Mouse (Mus musculus) lung, postnatal 14 days (tissue): Measurements from ENCODE around the gene Enpp3.

Experiments
- DNase-seq: peaks from one replicate; pipeline ENCODE4 v3.0.0; 2021

Gene Enpp3

DNA sequence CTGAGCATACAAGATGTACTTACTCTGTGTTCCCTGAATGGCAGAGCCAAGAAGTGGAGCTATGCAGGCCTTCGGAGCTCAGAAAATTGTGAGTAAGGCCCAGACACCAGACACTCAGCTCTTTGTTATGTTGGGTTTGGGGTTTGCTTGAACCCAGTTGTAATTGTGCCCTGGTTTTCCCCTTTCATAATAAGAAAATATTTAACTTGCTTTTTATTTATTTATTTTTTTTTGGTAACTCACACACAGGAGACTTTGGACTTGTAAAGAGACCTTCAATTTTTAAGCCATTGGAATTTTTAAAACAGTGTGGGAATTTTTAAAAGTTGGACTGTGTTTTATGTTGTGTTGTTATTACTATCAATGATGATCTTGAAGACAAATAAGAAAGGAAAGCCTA, at the start of gene Enpp3:
Enpp3 (minus strand) TSS at position 148 of the 400 bp plus-strand sequence.
- no peak for DNase-seq

DNA sequence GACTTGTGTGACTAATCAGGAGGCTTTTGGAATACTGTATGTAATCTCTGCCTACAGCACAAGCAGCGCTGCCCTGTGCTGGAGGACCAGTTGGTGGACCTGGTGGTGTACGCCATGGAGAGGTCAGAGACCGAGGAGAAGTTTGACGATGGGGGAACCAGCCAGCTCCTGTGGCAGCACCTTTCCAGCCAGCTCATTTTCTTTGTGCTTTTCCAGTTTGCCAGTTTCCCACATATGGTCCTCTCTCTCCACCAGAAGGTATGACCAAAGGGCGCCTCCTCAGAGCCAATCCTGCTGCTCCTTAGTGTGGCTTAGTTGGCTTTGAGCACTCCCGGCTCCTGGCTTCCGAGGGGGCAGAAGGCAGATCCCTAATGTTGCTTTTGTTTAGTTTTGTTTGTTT, 45.7 kb upstream of the Enpp3 start:
- no peak for DNase-seq

DNA sequence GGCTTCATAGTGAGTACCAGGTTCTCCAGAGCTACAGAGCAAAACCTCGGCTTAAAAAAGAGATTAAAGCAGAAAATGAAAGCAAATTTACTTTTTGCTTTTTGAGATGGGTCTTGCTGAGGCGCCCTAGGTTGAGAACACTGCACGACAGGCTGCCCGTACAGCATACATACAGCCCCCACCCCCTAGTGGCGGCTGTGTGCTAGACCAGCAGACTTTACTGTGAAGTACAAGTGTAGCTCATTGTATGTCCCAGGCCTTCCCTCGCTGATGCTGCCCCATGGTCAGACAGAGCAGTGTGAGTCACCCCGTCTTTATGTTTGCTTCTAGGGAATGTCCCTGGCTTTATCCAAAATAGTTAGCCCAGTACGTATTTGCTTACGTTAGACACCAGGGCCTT, 43.4 kb upstream of the Enpp3 start:
- no peak for DNase-seq

DNA sequence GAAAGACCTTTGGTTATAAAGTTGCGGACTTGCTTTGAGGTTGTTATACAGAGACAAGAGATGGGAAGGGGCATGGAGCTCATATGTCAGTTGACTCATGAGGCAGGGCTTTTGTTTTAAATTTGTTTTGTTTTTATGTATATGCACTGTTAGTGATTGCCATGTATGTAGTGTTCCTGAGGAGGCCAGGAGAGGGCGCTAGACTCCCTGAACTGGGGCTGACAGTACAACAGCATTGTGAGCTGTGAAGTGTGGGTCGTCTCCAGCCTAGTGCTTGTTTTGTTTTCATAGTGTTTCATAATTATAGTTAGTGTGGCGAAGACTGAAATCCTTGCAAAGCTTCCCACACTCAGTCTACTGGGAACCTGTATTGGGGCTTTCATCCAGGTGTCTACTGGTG, 31.0 kb upstream of the Enpp3 start:
- DNase-seq, result no peak

DNA sequence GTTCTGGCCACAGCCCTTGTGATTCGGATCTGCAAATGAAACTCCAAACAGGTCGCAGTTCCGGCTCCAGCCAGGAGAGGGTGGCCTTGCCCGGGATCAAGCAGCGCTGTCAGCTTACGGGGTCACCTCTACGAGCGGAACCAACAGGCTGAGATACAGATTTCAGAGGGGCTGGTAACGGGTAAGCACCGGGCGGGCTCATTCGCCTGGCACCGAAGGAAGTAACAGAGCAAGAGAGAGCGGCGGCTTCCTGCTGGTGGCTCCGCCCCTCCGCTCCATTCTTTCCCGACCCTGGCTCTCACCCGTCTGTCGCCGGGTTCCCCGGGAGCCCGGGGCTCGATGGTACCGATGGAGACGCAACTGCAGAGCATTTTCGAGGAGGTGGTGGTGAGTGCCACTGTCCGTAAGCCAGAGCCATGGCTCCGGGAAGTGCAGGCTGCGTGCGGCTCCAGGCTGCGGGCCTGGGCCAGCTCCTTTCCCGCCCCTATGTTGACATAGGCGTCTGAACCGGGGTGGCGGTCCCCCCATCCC, 27.2 kb upstream of the Enpp3 start, which contains the start of gene Med23:
Med23 (plus strand) TSS at position 227 of the 531 bp plus-strand sequence.
- peak; percentile 98 for DNase-seq

DNA sequence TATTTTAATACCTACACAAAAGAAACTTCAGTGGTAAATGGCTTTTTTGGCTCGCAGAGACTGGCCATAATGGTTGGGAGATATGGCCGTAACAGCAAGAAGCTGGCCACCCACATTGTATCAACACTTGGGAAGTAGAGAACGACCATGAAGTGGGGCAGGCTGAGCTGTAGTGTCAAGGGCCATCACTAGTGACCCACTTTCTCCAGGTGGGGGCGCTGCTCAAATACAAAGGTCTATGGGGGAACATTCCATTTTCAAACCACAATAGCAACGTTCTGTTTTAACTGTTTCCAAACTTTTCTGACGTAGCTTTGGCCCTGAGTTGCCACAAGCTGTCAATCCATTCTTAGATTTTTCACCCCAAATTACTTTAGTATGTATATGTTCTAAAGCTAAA, 21.8 kb upstream of the Enpp3 start:
- no peak for DNase-seq

DNA sequence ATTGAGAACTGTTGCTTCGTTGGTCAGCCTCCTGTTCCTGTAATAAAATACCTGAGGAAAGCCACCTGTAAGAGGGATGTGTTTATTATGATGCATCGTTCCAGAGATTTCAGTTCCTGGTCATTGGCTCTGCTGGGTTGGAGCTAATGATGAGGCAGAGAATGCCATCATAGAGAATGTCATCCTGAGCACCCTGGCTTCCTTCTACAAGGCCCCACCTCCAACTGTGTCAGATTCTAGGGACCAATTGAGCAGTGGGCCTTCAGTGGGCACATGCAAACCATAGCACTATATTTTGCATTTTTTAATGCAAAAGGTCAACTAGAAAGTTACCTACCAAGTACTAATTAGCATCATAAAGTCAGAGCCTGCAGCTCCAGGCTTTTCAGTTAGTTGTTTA, 20.5 kb upstream of the Enpp3 start:
- no peak for DNase-seq

DNA sequence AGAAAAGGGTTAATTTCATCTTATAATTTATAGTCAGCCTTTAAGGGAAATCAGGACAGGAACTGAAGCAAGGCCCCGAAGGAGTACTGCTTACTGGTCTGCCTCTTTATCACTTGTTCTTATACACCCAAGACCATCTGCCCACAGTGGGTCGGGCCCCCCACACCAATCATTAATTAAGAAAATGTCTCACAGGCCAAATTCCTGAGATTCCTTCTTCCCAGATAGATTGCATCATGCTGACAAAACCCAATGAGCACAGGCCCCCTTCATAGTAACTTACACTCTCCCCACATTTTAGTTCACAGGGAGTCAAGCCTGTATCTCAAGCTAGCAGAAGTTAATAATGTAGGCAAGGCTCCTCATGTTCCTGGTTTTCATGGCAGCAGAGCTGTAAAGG, 625 bp downstream of the Enpp3 start:
- DNase-seq, result no peak

DNA sequence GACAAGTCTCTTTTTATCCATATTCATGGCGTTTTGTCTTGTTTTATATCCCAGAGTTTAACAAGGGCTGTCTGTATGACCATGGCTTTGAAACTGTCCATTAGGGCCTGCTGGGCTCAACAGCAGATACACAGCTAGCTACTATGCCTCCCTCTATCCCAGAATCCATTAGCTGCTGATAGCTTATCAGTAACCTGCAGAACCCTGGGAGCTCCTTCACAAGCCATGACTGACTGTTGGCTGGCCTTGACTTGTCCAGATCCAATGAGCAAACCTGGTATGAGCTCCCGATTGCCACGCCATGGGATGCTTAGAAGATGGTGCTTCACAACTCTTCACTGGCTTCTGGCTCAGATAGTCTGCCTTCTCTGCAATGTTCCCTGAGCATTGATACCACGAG, 1.8 kb downstream of the Enpp3 start:
- DNase-seq, result no peak

DNA sequence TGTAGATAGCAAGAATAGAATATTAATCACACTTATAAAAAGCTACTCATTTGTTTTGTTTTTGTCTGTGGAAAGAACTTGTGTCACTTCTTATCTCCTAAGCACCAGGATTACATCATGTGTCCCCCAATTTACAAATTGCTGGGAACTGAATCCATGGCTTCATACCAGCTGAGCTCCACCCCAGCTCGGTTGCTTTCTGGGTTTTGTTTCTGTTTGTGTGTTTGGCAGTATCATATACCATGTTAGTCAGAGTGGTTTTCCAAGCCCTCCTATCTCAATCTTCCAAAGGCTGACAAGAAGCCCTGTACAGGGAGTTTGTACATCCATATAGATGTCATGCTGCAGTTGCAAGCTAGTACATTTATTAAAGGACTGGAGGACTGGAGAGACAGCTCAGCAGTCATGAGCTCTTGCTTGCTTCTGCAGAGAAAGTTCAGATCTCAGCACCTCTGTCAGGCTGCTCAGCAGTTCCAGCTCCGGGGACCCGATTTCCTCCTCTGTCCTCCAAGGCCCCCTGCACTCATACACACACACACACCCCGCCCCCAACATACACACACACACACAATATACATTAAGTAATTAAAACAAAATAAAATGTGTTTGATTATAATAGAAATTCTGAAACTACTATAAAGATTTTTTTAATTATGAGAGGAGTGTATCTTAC, 6.1 kb downstream of the Enpp3 start:
- DNase-seq, result no peak

DNA sequence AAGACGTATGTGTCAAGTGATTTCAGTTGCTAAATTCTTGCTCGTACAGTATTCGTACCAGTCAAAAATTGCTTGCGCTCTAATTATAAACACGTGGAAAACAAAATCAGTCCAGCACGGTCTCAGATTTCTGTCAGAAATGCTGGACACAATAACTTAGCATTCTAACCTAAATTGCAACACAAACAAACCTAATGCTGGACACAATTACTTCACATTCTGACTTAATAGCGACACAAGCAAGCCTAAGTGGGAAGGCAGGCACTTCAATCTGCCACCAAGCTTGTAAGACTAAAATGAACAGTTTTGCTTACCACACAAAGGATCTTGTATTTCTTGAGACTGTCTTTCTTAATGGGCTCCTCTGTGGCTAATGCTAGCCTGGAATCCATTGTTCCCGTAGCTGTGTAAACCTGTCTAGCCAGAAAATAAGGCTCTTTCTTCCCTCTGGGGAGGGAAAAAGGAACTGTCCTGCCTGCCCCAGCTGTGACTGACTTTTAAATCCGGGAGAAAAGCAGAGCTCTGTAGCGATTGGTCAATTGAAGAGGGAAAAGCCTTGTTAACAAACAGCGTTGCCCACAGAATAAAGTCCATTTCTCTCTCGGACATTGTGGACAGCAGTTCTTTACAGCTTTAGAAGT, 6.8 kb downstream of the Enpp3 start:
- DNase-seq, result no peak

DNA sequence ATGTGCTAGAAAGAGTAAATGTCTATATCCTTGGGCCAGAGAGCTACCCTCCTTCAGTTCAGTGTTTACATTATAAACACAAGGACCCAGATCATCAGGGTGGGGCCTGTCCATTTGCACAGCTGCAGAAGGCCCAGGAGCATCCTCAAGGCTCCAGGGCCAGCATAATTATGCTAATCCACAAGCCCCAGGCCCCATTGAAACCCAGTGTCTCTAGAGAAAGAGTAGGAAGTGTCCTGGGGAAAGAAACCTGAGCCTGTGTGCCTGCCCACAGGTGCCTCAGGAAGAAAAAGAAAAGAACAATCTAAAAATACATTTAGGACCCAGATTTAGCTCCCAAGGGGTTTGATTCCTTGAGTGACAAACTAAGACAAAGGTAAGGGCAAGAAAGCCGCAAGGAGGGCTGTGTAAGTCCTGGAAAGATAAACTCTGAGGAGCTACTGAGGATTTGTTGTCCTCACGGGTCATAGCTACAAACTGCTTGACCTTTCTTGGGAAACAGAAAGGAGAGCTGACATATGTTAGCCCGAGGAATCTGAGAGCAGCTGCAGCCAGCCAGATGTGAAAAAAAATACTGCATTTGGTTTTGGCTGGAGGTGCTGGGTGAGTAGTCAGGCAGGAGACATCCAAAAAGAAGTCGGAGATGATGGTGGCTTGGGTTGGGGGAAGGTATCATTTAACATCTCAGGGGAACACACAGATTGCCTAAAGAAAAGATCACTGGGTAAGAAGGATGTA, 7.8 kb downstream of the Enpp3 start:
- DNase-seq, result no peak

DNA sequence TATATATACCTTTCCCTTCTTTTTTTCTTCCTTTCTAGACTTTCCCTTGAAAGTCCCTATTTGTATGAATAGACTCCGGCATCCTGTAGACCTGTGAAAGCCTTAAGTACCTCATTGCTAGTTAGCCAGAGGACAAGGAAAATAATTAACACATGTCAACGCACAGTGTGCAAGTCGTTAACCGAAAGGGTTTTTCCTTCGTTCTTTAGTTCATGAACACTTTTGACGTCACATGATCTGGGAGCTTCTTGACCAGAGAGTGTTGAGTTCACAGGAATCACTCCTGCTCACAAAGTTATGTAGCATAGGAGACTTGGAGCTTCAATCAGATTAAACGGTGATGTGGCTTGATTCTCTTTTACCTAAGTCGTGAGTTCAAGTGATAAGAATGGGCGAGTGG, 10.3 kb downstream of the Enpp3 start:
- DNase-seq, result no peak

DNA sequence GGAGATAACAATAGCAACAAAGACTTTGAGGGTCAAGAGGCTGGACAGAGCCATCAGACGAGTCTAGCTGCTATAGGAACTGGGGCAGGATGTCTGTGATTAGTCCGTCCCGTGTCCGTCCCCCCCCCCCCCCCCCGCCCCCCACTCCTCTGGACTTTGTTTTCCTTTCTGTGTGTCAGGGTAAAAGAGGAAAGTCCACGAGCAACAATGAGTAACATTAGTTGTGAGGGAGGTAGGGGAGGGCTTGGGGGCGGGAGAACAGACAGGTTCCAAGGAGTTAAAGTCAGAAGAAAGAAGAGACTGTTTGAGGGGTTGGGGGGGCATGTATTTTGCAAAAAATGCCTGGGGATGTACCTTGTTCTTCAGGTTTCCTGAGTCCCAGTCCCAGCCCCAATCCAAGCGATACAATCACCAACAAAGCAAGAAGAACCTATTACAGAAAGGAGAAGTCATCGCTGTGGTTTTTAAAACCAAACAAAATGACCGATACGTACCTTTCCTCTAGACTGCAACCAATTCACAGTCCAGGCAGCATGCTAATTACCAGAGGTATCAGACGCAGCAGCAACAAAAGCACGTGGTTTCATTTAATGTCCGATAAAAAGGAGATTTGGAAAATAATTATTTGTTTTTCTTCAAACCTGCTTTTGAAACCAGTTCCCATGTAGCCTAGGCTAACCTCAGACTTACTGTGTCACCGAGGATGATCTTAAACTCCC, 11.1 kb downstream of the Enpp3 start:
- DNase-seq, result no peak

DNA sequence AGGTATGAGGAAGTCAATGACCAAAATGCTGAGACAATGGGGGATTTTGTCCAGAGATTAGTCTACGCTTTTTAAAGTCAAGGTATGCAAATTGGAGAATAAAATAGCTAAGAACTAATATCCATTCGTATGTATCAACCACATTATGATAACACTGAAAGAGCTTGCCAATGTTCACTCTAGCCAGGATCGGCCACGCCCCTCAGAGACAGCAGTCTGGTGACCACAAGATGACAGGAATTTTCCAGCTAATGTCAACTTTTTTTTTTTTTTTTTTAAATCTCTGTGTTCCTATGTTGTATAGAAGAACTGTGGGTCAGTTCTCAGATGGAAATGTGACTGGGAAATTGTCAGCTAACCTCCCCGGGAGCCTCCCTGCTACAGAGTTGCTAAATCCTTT, 12.2 kb downstream of the Enpp3 start:
- DNase-seq, result no peak

DNA sequence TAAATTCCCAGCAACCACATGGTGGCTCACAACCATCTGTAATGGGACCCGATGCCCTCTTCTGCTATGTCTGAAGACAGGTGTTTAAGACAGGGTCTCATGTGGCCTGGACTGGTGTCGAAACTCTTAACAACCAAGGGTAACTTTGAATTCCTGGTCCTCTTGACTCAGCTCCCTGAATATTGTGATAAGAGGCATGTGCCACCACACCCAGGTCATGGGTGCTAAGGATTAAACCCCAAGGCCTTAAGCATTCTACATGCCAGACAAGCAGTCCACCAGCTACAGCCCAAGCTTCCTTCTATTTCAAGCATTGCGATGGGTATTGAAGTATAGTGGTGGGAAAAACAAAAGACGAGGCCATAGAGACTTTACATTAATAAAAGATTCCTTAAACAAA, 14.5 kb downstream of the Enpp3 start:
- no peak for DNase-seq

DNA sequence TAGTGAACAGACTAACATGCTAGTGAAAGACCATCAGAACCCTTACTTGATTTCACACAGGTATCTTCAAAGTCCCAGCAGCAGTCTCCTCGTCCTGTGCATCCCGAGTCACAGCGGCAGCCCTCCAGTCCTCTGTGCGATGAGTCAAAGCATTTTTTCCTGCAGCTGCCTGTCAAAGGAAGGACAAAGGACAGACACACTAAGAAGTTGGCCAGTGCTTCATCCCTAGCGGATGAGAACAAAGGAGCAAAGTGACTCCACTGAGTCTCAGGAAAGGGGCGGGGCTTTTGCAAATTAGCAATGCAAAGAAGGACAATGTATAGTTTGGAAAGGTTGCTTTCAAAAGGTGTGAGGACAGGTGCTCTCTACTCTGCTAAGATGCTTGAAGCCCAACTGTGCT, 16.5 kb downstream of the Enpp3 start:
- DNase-seq, result no peak

DNA sequence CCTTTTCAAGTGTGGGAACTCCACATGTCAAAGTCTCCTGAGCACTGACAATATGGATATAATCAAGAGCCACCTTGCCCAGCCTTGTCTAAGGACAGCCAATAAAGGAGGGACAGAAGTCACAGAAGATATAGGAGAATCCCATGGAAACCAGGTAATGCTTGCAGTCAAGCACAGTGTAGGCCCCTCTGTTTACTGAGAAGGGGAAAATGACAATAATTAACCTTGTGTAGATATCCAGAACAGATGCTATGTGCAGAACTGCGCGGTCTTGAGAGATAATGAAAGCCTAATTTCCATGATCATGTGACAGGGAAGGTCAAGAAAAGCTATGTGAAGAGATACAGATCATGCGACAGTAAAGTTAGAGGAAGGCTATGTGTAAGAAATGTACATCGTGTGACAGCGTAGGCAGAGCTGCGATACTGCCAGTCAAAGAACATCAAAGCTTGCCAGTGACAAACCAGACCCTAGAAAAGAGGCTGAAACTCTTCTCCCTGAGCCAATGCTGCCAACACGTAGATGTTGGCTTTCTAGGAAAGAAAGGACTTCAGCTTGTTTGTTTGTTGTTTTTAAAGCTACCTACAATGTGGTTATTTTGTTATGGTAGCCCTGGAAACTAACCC, 17.1 kb downstream of the Enpp3 start:
- DNase-seq, result no peak

DNA sequence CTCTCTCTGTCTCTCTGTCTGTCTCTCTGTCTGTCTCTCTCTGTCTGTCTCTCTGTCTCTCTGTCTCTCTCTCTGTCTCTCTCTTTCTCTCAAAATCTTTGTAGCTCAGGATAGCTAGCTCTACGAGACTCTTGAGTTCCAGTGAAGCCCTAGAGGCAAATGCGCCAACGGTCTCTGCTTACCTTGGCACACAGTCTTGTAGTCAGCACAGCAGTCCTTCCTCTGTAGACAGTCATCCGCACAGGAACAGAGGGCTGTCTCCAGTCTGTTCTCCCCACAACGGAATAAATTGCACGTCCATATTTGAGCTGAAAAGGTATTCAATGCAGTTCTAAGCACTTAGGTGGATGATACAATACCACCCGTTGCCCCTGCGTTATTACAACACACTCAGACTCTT, 18.0 kb downstream of the Enpp3 start:
- DNase-seq, result no peak

DNA sequence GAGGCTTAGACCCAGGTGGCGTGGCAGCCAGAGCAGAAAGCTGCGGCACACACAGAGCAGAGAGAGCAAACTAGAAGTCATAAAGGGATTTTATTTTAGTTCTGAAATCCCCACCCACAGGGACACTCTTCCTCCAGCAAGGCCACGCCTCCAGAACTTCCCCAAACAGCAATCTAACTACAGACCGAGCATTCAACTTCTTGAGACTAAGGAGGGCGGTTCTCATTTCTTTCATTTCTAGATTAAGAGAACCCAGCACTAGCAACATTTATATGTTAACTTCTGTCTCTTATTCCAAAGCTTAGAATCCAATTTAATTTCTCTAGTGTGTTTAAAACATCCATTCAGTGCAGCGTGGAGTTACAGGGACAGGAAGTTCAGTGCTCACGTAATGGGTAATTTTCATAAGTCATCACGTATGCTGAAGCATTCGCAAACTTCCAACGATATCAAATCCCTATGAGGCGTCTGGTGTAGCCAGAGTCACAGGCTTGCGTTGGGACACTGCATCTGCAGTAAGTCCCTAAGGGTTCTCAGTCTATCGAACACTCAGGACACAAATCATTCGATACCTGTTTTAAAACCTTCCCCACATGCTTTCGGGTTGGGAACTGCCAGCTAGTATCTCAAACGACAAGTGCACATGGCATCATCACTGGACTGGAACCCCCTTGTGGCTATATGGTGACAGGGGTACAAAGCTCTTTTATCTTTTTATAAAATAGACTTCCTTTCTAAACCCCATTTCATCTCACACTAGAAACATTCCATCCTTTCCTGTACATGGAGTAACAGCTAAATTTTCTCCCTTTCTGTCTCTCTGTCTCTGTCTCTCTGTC, 18.7 kb downstream of the Enpp3 start:
- DNase-seq, result no peak

DNA sequence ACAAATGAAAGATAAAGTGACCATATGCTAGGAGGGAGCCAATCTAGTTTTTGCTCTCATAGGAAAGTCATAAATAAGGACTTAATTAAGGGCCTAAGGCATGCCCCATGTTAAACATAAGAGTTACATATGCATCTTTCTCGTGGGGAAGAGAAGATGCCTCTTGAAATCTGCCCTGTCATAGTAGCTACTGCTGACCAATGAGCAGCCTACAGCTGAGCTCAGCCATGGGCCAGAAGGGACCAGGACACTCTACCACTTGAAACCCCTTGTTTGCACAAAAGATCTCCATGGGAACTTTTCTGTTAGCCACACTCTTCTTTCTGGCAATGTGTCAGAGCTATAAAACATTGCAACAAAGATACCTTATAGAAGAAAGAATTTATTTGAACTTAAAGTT, 19.4 kb downstream of the Enpp3 start:
- no peak for DNase-seq

DNA sequence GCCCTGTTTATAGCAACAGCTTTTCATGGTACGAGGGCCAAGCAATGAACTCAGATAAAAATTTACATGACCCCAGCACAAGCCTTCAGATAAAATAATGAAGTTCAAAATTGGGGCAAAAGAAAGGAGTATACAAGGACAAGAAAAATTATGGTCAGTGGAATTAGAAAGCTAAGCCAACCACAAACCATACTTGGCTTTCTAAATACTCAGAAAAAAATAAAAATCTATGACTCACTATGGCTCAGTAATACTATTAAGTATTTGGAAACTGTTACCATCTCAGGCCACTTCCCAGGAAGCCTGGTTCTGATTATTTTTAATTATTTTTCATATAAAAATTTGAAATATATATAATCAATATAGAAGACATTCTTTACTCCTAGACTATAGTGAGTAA, 19.8 kb downstream of the Enpp3 start:
- DNase-seq, result no peak
